Mouse (Mus musculus): ENCODE data around the gene Ephb6. TPM values are rescaled to one million over a fixed set of nuclear protein-coding genes. Genes with fewer than 3 reads are reported as not detected.

Gene Ephb6
- polyA plus RNA-seq, 3 experiments from 2014 or later = 9.4 to 20.7 (median 16.5) TPM

DNA sequence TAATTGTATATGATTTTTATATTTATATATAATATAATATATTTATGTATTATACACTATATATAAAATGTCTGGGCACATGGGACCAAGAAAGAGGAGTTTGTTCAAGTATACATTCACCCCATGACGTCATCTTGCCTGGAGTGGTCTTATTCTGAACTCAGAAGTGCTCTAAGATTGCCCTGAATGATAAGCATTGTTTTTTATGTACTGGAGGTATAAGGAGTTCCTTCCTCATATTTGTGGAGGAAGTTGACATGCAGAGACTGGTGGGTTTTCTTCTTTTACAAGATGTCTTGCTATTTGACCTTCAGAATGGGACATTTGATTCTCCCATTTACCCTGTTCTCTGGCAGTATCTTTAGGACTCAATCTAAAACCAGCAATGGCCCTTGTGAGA, 22.9 kb downstream of the Ephb6 start:
- no peak for ATAC-seq

DNA sequence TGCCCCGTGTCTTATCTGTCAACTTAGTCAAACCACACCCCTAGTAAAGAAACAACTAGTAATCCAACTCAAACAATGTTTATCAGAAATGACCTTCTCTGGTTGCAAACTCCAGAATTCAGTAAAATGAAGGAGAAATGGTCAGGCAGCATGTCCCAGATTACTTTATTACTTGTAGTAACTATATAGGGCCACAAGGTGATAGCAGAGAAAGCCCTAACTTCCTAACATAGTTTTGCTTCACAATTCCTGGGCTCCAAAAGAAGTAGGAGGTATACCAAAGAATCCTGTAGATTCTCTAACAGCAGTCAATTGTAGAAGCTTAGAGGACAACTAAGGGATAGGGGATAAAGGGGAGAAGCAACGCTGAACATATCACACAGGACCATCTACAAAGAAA, 25.5 kb downstream of the Ephb6 start:
- no peak for ATAC-seq

- no peak for ATAC-seq
Measured at GRCm38 (mm10) chr6:41631549-41631948, 26.3 kb downstream of the Ephb6 start.

- ATAC-seq = no peak
Measured at GRCm38 (mm10) chr6:41635211-41635610, 29.9 kb downstream of the Ephb6 start.

DNA sequence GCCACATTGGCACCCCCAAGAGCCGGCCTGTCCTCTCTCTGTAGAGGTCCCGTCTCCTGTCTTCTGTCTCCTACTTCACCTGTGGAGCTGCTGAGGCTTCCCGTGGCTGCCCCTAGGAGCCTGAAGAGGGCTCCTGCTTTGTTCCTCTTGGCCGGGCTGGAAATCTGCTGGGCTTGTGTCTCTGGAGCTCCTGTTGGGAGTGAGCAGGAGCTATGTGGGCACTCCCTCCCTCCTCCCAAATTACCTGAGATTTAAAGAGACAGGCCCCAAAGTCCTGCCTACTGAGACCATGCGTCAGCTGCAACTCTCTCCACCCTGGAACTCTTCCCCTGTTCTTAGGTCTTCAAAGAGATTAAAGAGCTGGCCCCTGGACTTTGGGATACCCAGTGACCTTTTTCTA, 30.9 kb downstream of the Ephb6 start, which contains the start of gene Trpv6:
Gene Trpv6, minus strand, starts transcription at position 228 of the 400 bp plus-strand sequence.
- no peak for ATAC-seq

- no peak for ATAC-seq
Measured at GRCm38 (mm10) chr6:41637393-41637792, 32.1 kb downstream of the Ephb6 start.

DNA sequence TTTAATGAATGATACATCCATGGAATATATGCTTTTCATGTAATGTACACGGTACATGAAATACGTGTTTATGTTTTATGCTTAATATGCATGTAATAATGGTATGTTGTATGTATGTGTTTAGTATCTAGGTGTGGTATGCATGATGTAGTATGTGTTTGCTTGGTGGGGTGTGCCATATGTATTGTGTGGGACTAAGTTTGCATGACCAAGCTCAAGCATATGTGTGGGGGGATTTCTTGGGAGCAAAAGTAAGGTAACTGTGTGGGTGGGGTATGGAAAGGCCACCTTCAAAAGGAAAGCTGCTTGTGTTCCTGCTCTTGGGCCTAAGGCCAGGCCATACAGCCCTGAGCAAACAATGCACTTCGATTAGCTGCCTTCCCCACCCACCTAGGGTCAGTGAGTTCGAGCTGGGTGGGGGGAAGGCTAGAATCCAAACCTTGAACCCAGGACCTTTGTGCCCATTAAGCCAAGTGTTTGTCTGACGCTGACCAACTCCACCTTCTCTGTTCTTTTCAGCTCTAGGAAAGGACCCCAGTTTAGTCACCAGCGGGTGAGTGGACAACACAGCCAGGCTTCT, 32.7 kb downstream of the Ephb6 start:
- ATAC-seq = no peak

DNA sequence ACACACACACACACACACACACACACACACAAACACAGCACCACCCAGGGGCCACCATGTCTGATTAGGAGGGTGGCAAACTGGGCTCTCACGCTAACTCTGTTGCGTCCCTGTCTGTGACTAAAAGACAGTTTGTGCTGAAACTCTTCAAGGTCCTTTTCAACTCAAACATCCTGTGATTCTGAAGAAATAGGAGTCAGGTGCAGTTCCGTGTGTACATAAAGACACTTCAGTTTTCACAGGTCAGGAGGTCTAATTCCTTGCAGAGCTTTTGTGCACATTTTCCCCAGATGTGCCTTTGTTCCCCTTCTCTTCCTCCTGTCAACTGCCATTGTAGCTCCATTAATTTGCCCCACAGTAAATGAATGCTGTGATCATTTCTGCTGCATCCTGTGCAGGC, 35.2 kb downstream of the Ephb6 start:
- ATAC-seq = no peak

- no peak for ATAC-seq
Measured at GRCm38 (mm10) chr6:41641173-41641866, 36.0 kb downstream of the Ephb6 start.

- no peak for ATAC-seq
Measured at GRCm38 (mm10) chr6:41642765-41643164, 37.5 kb downstream of the Ephb6 start.

DNA sequence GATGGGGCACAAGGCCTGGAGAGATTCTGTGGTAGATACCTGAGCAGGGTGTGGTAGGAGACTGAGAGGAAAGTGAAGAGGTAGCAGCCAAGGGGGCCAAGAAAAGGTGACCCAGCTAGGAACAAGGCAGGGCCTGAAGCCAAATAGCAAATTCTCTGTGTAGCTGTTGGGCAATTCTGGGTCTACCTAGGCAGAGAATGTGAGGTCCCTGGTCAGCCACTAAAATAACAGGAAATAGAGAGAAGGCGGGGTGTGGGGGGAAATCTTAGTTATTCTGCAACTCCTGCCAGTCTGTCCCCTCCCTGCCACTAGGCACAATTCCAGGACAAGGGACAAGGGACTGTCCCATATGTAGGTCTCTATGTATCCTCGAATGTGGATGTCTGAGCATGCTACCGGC, 37.9 kb downstream of the Ephb6 start:
- no peak for ATAC-seq

DNA sequence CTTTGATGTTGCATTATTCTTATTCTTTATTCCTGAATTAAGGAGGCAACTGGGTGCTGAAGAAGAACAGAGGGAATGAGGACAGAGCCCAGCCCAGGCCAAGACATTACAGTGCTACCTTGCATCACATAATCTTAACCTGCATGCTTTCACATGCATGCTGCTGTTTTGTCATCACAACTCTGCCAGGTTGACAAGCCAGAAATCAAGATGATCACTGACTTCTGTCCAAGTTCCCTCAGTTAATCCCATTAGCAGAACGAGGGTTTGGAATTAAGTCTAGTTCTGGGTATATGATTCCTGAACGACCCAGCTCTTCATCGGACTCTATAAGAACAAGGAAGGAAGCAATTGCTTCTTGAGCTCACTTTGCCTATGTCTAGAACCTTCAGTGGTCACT, 40.9 kb downstream of the Ephb6 start:
- ATAC-seq = no peak

- ATAC-seq = no peak
Measured at GRCm38 (mm10) chr6:41646672-41647071, 41.4 kb downstream of the Ephb6 start.

- ATAC-seq = no peak
Measured at GRCm38 (mm10) chr6:41653173-41653572, 47.9 kb downstream of the Ephb6 start.

GRCm38 (mm10) chr6:41654648-41655047, 49.4 kb downstream of the Ephb6 start:
- no peak for ATAC-seq

- no peak for ATAC-seq
Measured at GRCm38 (mm10) chr6:41658487-41658886, 53.2 kb downstream of the Ephb6 start.

DNA sequence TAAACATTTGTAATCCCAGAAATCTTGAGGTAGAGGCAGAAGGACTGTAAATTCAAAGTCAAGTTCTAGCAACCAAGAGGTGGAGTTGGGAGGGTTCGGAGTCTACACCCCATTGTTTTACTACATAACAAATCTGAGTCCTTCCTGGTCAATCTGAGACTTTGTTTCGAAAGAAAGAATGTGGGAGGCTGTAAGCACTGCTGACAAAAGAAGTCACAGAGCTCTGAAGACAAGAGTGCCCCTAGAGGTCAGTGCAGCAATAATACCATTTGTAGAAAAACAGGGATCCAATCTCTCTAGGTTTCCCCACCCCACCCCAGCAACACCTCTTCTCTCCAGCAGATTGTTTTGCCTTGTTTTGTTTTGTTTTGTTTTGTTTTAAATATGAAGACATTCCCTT, 57.0 kb downstream of the Ephb6 start:
- ATAC-seq = peak; percentile 78

Other genes starting within 250 kb of the Ephb6 start
- not detected for gene Prss3, start 227.8 kb upstream of the Ephb6 start, polyA plus RNA-seq (2017; shearing (Covaris generic))
- not detected for gene Gm5771, start 213.1 kb upstream of the Ephb6 start, polyA plus RNA-seq (2017; shearing (Covaris generic))
- not detected for gene Gm10334, start 159.3 kb upstream of the Ephb6 start, polyA plus RNA-seq (2017; shearing (Covaris generic))
- not detected for gene Prss1, start 146.6 kb upstream of the Ephb6 start, polyA plus RNA-seq (2017; shearing (Covaris generic))
- gene Prss2, start 83.7 kb upstream of the Ephb6 start, polyA plus RNA-seq (2017; shearing (Covaris generic)) = 1 to 10 TPM in 2 of 3 experiments, under 1 TPM in 1; 0.45 to 4.0 (median 2.7) TPM
- gene Trpv6, start 30.9 kb downstream of the Ephb6 start, polyA plus RNA-seq (2017; shearing (Covaris generic)) = under 1 TPM; 0.25 to 0.74 (median 0.41) TPM
- gene Trpv5, start 75.3 kb downstream of the Ephb6 start, polyA plus RNA-seq (2017; shearing (Covaris generic)) = not detected
- gene Llcfc1, start 78.9 kb downstream of the Ephb6 start, polyA plus RNA-seq (2017; shearing (Covaris generic)) = not detected
- gene Kel, start 98.9 kb downstream of the Ephb6 start, polyA plus RNA-seq (2017; shearing (Covaris generic)) = not detected
- not detected for gene Olfr459, start 169.7 kb downstream of the Ephb6 start, polyA plus RNA-seq (2017; shearing (Covaris generic))
- not detected for gene Pip, start 242.1 kb downstream of the Ephb6 start, polyA plus RNA-seq (2017; shearing (Covaris generic))
- not detected for gene Sval2, start 247.5 kb downstream of the Ephb6 start, polyA plus RNA-seq (2017; shearing (Covaris generic))